Mouse (Mus musculus): Measurements from ENCODE around the gene Gm20509.
"Not testable (repeated sequence)": the region's sequence is repeated elsewhere in the genome, so short reads cannot be mapped to it uniquely, and the experiment has no call there.

Gene Gm20509

GRCm38 (mm10) chr9:73101536-73101935 is 734 bp upstream of the Gm20509 start, which contains the start of gene Khdc3:
Gene Khdc3 (plus strand): TSS chr9:73101836.
- no peak for DNase-seq (ENCODE audit: low read depth, low spot score)

DNA sequence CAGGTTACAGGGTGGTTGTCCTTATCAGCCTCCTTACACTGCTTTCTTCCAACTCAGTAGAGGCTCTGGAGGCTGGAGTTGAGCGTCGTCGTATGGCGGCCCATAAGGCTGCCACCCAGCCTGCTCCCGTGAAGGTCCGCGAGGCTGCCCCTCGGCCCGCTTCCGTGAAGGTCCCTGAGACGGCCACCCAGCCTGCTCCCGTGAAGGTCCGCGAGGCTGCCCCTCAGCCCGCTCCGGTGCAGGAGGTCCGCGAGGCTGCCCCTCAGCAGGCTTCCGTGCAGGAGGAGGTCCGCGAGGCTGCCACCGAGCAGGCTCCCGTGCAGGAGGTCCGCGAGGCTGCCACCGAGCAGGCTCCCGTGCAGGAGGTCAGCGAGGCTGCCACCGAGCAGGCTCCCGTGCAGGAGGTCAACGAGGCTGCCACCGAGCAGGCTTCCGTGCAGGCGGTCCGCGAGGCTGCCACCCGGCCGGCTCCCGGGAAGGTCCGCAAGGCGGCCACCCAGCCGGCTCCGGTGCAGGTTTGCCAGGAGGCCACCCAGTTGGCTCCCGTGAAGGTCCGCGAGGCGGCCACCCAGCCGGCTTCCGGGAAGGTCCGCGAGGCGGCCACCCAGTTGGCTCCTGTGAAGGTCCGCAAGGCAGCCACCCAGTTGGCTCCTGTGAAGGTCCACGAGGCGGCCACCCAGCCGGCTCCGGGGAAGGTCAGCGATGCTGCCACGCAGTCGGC is 1.0 kb downstream of the Gm20509 start:
- DNase-seq (ENCODE audit: low read depth, low spot score), result no peak

GRCm38 (mm10) chr9:73103880-73104198 is 1.6 kb downstream of the Gm20509 start:
- DNase-seq (ENCODE audit: low read depth, low spot score), result no peak

- DNase-seq (ENCODE audit: low read depth, low spot score), result no peak
These were observed 2.9 kb downstream of the Gm20509 start for GRCm38 (mm10) chr9:73105141-73105540.

DNA sequence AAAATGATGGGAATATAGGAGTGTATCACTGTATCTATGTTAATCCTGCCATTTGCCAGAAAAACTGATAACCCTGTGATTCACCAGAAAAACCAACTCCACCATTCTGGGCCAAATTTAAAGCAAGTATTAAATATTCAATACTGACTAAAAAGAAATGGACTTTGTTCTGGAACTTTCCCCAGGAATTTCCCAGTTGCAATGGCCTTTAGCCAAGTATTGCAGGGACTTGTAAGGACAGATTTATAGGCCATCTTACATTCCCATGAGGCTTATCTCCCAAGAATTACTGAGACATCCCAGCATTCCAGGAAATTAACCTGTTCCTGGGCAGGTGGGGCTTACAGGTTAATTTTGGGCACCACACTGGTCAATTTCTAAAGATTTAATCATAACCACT is 3.5 kb downstream of the Gm20509 start:
- DNase-seq (ENCODE audit: low read depth, low spot score), result no peak

GRCm38 (mm10) chr9:73112919-73113906 is 10.9 kb downstream of the Gm20509 start, which contains the start of gene Rsl24d1:
Gene Rsl24d1 (plus strand): TSS chr9:73113426.
- DNase-seq (ENCODE audit: low read depth, low spot score), result peak; percentile 90

DNA sequence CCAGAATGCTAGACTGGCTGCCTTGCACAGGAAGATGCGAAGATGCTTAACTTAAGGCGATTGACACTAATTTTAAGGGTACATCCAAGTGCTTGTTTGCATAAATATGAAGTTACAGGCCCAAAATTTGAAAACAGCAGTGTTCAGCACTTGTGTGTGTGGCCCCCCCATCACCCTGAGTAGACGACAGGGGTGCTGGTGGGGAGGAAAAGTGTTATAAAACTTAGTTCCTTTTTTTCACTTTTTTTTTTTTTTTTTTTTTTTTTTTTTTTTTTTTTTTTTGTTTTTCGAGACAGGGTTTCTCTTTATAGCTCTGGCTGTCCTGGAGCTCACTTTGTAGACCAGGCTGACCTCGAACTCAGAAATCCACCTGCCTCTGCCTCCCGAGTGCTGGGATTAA is 14.4 kb downstream of the Gm20509 start:
- DNase-seq (ENCODE audit: low read depth, low spot score), result not testable (repeated sequence)

GRCm38 (mm10) chr9:73118012-73118411 is 15.7 kb downstream of the Gm20509 start:
- no peak for DNase-seq (ENCODE audit: low read depth, low spot score)

GRCm38 (mm10) chr9:73121735-73122134 is 19.5 kb downstream of the Gm20509 start:
- no peak for DNase-seq (ENCODE audit: low read depth, low spot score)

GRCm38 (mm10) chr9:73125043-73125570 is 22.8 kb downstream of the Gm20509 start:
- DNase-seq (ENCODE audit: low read depth, low spot score), result no peak

- no peak for DNase-seq (ENCODE audit: low read depth, low spot score)
These were observed 25.2 kb downstream of the Gm20509 start for GRCm38 (mm10) chr9:73127457-73127856.

DNA sequence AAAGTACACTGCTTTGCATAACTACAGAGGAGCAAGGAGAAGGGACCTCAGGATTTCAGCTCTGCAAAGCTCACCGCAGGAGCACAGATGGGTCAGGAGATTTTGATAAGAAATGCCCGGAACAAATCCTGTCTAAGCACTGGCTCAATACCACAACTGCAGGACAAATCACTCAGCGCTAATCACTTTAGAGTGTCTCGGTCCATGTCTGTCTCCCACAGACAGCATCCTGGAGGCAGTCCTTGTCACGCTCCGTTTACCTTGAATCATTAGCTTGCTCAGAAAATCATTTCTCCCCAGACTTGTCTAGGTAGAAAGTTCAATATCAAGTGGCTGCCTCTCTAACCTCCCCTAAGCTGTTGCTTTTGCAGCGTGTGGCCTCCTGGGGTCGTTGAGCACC is 27.6 kb downstream of the Gm20509 start:
- DNase-seq (ENCODE audit: low read depth, low spot score), result no peak

- DNase-seq (ENCODE audit: low read depth, low spot score), result no peak
These were observed 28.3 kb downstream of the Gm20509 start for GRCm38 (mm10) chr9:73130529-73130928.

- no peak for DNase-seq (ENCODE audit: low read depth, low spot score)
These were observed 35.1 kb downstream of the Gm20509 start for GRCm38 (mm10) chr9:73137341-73137886.

GRCm38 (mm10) chr9:73154347-73154746 is 52.1 kb downstream of the Gm20509 start:
- no peak for DNase-seq (ENCODE audit: low read depth, low spot score)

GRCm38 (mm10) chr9:73157968-73158367 is 55.7 kb downstream of the Gm20509 start:
- DNase-seq (ENCODE audit: low read depth, low spot score), result no peak

DNA sequence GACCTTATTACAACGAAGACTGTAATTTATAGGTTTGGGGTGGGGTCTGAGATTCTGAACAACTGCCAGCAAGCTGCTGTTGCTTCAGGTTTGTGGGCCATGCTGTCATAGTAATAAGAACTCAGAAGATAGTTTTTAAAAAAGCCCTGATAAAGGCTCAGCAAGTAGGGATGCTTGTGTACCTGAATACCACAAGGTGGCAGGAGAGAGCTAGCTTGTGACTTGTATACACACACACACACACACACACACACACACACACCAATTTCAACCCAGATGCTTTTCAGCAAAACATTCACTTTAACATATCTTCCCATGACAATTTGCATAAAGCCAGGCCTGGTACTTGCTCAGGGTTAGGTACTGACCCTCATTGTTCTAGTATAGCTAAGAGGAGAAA is 57.0 kb downstream of the Gm20509 start:
- DNase-seq (ENCODE audit: low read depth, low spot score), result peak; percentile 32

DNA sequence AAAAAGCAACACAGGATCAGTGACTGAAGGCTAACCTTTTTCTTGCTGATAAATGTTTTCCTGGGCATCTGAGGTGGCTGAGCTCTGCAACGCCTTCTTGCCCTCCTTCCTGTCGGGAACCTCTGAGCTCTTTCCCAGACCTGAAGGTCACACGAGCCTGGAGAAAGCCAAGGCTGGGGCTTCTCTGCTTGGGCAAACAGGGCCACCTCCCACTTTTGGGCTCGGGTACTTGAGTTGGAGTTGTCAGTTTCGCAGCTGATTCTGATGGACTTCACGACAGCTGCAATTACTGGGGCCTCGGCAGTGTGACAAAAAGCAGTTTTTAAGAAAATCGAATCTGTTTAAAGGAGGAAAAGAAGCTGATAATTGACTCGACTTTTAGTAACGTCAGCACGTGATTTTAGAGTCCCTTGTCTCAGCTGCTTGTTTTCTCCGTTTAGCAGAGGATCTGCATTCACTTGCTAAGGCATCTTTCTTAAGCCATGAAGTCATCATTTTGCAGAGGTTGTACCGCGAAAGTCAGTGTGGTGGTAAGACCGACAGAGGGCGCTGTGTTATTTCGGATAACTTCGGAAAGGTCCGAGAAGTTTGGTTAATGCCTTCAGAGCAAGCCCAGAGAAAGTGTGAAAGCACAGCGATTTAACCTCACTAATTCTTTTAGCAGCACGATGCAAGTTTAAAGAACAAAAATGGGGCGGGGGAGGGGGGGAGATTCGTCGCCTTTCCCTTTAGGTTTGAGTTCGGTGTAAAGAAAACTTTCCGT is 60.5 kb downstream of the Gm20509 start:
- peak; percentile 73 for DNase-seq (ENCODE audit: low read depth, low spot score)

- DNase-seq (ENCODE audit: low read depth, low spot score), result no peak
These were observed 63.4 kb downstream of the Gm20509 start for GRCm38 (mm10) chr9:73165631-73166030.

Measured in brain, embryonic 18.5 days (tissue).